Mouse (Mus musculus) cerebellum, adult 11-12 months (tissue): ENCODE measurements at regions not wholly inside any gene's neighbourhood (a gene's known extent, or its start where the extent isn't known, plus 50 kb on each side); places are given as distances from the start of the nearest gene placed in this dataset.

Experiments
- DNase-seq: peaks from one replicate; pipeline ENCODE4 v3.0.0; 2022

DNA sequence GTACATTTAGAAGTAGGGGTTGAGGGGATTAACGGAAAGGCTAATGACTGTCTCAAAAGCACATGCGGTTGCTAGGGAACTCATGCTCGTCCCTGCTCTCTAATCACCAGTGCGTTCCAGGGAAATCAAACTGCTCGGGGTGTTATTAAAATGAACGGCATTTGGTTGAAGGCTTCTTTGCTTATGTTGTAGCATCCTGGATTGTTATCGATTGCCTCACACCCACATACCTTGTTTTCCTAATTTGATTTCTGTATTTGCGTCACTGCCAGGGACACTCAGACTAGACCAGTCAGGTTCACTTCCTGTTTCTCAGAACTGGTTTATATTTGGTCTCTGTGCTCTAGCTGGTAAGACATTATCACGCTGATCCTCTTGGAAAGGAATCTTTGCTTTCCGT is 177.0 kb upstream of the Mkln1 start:
- DNase-seq = no peak

DNA sequence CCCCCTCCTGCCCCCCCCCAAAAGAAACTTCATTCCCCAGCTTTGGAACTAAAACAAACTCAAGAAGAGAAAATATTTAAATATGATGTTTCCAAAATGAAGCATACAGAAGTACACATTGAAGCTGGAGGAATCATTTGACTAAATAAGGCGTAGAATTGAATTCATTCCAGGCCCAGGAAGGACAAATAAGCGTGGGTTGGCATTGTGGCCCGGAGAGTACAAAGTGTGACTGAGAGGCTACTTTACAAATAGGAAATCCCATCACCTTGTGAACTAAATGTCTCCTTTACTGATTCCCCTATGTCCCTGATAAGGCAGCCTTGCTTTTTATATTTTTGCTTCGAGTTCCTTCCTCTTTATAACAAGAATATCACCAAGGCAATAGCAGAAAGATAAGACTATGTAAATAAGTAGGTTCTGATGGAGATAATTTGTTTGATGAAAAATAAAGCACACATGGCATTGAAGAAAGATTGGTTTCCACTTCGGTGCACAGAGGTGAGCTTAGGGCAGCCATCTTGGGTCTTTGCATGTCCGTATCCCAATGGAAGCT is 176.4 kb upstream of the Mkln1 start:
- DNase-seq = no peak

DNA sequence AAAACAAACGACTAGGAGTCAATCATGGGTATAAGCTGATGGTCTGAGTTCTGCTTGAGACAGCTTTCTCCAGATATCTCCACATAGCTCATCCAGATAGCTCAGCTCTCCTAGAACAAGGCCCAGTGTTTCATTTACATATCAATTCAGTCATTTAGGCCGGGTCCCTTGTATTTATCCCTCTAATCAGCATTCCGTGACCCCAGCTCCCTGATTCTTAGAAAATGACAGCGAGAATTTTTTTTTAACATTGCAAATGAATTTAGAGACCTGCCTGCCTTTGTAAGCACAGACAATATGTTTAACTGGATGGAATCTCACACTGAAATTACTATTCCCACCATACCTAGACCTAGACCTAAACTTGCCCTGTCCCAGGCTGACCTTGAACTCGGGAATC is 171.1 kb upstream of the Mkln1 start:
- DNase-seq = no peak

DNA sequence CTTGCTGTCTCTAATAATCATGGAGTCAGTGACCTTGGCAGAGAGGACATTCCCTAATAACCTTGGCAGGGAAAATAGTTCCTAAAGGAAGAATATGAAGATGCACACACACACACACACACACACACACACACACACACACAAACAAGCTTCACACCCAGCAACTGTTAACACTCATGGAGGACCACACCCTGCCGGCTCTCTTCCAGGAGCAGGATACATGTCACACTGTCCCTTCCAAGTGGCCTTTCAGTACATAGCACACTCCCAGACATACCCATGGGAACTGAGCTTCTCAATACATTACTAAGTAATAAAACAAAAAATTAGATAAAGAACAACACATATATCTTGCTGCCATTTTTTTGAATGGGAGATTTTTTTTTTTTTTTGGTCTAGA is 170.5 kb upstream of the Mkln1 start:
- DNase-seq = no peak

DNA sequence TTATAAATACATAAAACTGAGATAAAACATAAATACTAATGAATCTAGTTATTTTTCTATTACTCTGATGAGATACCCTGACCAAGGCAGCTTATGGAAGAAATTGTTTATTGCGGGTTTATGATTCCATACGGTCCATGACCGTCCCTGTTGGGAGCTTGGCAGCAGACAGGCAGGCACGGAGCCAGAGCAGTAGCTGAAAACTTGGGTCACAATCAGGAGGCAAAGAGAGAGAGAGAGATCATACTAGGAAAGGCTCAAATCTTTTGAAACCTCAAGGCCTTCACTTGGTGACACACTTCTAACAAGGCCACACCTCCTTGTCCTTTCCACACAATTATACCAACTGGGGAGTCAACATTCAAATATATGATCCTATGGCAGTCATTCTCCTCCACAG is 166.7 kb upstream of the Mkln1 start:
- no peak for DNase-seq

DNA sequence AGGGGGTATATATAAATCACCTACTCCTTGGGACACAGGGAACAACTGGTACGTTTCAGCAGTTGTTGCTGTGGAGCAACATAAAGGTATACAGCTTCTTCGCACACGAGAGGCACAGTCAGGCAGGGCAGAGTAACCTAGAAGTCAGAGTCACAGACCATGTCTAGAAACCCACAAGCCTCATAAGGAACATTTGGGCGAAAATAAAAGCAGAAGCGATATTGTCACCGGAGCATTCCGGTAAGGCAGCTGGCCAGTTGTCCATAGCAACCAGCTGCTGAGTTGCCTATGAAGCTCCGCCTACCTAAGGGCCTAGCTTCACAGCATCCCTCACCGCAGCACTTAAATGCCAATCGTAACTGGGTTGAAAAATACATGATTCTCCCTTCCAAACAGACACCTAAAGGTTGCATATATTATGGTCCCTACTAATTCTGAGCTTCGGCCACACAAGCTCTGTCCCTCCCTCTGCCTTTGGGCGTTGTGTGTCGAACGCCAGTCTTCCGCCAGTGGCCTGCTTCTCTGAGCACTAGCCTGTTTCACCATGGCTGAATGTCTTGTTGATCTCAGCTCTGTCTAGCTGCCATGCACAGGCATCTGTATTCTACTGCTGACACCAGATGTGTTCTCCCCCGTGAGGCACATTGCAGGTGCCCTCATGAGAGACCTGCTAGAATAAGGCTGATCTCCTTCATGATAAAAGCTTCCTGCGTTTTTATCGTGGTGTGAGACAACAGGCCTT is 165.1 kb upstream of the Mkln1 start:
- DNase-seq = no peak

DNA sequence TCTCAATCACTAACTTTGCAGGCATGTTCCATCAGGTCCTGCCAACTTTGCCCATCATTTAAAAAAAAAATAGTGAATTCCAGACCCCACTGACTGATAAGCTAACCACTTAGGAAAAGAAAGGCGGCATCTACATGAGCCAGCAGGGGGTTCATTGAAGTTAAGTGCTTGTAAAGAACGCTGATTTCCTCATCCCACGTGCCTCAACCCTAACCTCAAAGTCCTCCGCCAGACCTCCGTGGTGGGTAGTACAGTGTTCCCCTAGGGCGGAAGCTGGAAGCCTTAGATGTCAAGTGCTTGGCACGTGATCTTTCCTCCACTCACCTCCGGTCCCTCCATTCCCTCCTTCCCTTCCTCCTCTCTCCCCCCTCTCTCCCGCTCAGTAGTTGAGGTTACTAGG is 158.5 kb upstream of the Mkln1 start:
- DNase-seq = no peak

DNA sequence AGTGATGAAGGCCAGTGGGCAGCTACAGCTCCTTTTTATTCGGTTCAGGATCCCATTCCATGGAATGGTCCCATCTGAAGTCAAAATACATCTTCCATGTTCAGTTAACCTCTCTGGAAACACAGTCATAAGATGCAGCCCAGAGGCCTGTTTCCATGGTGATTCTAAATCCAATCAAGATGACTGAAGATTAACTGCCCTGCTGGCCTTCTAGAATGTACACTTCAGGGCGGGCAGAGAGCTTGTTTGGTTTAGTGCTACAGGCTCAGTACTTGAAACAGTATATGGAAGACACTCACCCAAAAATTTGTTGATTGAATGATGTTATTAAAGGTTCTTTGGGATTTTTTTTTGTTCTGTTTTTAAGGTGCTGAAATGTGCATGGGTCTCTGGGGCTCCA is 148.0 kb upstream of the Mkln1 start:
- no peak for DNase-seq

DNA sequence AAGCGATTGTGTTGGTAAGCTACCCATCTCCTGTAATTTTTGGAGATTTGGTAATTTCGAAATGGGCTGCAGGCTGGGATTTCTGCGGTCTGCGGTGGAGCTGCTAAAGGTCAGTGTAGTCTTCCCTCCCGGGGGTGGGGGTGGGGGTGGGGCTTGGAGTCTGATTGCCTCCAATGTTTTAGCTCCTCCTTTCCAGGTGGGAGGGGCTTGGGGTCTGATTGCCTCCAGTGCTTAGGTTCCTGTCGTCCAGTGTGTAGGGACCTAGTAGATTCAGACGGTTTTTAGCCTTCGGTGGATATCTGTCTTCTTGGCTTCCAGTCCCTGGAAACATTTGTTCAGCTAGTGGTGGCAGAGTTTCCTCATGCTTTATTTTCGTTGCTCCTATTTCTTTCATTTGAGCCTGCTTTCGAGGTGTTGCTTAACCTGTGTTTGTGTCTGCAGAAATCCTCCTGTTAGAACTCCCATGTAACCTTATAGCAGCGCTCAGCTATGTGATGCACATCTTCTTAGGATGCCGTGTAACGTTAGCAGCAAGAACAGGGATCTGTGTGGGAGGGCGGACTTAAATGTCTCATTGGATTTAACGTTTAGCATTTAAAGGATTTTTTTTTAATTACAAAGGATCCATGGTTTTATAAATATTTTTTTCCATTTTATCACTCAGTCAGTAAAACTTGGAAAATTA is 145.1 kb upstream of the Mkln1 start:
- DNase-seq = no peak

DNA sequence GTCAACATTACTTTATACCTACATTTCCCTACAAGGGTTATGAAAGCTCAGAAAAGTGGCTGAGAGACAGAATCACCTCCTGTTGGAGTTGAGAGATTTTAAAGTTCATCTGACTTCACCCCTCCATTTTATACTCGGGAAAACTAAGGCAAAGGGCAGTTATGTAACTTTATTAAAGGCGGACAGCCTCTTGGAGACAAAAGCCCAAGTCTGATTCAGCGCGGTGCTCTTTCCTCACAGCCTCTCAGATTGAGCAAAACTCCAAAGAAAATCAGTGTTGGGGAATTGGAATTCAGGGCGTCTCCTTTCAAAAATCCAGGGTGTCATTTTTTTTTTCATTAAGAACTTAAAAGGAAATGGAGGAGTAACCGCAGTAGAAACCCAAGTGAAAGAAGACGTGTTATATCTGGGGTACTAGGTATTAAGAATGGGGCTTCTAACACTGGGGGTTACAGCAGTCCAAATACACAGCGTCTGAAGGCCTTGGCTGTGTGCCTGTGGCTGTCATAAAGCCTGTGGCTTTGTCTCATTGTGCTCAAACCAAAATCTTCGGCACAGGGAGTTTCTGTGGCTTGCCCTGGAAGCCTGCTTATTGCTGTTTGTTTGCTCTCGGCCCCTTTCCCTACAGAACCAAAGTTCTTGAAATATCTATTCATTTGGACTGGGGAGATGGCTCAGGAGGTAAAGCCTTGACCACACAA is 137.7 kb upstream of the Mkln1 start:
- no peak for DNase-seq

DNA sequence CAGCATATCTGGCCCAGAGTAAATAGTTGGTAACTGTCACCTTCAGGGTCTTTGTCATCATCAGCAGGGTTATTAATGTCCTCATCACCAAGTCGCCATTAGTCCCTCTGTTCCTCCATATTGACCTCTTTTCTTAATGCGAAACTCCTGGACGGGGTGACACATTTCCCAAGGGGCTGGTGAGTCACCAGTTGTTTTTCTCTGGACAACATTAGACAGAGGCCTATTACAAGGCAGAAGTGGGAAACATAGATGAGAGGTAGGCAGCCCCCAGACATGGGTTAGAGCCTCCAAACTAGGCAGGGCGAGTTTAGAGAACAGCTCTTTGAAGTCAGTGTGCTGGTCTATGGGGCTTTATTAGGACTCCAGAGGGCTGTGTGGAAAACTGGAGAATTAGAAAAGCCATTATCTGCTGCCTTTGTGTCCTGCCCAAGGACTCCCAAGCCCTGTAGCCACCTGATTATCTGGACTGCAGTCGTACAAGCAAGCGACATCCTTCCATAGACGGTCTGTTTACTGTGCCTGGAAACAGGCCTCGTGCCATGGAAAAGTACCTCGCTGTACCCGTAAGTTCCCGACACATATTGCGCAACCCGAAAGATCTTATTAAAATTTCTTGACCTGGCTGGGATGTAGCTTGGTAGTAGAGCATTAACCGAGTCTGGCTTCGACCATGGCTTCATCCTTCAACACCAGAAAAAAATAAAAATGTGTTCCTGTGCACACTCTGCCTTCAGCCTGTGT is 136.6 kb upstream of the Mkln1 start:
- no peak for DNase-seq

DNA sequence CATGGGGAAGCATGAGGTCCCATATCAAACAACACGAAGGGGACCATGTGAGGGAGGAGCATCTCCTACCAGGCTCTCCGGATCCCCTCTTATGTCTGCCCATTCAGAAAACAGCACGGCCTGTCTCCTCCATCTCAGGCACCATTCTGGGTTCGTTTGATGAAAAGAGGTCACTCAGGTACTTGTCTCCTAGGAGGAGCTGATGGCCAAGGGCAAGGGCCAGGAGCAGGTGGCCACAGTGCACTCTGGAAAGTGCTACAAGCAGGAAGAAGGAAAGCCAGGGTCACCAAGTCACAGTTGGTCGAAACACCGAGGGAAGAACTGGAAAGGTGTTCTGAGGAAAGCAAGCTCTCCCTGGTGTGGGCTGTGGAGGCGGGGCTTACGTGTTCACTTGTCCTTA is 135.9 kb upstream of the Mkln1 start:
- no peak for DNase-seq

DNA sequence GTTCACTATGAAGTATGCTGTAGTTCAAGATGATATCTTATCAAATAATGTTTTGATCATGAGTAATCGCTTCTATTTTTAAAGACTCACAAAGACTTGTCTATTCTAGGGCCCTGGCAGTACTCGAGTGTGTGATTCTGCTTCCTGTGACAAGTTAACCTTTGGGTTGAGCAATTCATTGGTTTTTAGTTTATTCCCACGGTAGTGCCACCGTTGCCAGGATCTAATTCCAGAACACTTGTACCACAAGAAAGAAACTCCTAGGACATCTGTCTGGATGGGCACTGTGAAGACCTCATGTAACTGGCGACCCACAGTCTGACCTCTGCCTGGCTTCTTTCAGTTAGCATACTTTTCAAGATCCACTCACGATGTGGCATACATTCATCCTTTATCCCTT is 134.7 kb upstream of the Mkln1 start:
- no peak for DNase-seq

DNA sequence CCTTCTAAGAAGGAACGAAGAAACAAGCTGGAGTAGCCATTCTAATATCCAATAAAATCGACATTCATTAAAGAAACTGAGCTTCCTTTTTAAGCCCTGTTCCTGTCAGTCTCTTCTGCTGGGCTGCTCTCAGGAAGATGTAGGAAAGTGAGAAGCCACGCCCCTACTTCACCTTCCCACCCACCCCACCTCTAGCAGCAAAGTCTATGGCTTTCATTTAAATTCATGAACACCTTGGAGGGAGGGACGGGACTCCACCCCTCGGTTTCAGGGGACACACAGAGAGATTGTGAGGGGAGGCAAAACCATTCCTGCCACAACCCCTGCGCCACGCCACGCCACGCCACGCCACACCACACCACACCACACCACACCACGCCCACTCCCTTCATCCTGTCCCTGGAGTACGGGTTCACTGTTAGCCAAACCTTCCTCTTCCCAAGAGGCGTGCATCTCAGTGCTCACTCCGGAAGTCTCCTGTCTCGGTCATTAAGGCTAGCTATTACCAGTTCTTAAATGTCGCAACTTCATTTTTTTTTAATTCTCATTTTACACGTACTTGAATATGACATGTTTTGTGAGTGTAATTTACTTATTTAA is 132.0 kb upstream of the Mkln1 start:
- no peak for DNase-seq

DNA sequence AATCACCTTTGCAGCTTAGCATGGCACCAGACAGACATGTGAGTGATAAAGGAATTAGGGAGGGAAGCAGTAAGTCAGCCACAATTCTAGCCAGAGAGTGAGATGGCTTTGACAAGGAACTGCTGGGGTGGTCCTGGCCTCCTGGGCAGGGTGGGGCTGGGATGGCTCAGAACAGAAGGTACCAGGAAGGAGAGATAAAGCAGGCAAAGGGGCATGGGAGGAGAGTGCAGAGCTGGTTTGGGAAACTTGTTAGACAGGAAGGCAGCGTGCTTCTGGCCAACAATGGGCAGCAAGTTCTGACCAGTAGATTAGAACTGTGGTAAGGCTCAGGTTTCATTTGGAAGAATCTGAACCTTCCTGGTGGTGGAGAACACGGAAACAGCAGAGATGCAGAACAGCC is 130.5 kb upstream of the Mkln1 start:
- no peak for DNase-seq

DNA sequence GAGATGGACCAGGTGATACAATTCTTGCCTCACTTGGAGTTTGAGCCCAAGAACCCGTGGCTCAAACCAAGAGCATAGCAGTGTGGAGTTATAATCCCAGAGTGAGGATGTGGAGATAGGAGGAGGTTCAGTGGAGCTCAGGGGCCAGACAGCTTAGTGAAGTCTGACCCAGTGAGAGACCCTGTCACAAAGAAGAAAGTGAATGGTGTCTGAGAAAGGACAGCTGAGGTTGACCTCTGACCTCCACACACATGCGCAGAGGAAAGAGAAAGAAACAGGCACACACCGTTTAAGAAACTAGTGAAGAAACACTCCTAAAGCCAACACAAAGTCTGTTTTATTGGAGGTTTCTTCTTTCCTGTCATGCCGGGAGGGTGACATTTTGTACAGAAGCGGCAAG is 124.7 kb upstream of the Mkln1 start:
- DNase-seq = no peak

DNA sequence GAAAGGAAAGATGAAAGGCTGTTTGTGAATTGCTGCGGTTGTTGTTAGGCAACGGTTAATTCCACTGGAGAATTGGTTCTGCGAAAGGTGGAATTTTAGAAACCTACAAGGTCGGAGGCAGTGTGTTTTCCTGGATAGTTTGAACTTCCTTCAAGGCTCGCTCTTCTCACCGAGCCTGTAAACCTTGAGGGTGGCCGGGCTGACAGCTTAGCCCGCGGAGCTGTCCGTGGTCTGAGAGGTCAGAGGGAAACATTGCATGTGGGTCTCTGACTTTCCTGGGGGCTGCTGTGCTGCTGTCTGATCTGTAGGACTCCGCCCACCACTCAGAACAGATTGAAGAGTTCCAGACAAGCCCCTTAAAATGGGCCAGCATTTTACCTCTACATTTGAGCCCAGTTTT is 124.3 kb upstream of the Mkln1 start:
- DNase-seq = no peak

DNA sequence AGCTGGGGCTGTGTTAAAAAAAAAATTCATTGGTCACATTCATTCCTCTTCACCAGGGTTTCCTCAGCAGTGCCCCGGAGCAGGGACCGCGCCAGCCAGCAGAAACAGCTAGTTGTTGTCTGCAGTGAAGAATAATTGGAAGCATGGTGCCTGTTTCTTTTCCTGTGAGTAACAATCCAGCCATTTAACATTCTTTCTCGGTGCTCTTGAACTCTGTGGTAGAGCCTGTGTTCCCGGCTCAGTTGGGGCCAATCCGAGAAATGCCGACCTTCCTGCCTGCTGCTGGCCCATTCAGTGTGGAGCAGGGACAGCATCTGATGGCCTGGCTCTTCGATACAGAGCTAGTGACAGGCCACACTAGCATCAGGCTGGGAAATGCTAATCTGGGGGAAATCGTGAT is 120.7 kb upstream of the Mkln1 start:
- DNase-seq = no peak

DNA sequence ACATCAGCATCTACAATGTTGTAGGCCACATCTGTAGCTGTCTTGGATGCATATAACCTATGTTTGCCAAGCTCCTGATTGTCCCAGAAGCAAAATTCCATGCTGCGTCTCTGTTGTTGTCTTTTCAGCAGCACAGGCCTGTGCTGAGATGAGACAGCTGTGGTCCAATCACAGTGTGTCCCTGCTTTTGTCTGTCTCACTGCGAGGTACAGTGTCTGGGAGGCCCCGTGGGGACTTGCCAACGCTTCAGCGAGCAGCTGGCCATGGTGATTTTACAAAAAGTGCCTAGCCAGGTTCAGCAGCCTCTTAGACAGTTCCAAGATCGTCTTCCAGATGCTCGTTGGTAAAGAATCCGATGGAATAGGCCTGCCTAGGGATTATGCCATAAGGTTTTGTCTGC is 114.6 kb upstream of the Mkln1 start:
- DNase-seq = no peak

DNA sequence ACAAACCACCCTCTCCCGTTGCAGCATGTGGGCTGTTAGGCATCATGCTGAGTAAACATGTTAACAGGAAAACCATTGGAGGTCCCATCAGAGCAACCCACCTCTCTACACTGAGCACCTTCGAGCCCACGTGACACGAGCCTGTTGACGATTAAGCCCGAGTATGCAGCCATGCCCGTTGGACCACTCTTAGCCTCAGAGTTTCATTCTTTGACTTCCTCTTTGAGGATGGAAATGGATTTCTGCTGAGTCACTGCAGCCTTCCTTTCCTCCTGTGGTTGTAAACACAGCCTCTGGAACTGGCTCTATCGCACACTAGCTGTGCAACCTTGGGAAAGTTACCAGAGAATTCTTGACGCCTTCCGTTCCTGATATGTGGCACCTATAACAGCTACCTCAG is 114.1 kb upstream of the Mkln1 start:
- no peak for DNase-seq

DNA sequence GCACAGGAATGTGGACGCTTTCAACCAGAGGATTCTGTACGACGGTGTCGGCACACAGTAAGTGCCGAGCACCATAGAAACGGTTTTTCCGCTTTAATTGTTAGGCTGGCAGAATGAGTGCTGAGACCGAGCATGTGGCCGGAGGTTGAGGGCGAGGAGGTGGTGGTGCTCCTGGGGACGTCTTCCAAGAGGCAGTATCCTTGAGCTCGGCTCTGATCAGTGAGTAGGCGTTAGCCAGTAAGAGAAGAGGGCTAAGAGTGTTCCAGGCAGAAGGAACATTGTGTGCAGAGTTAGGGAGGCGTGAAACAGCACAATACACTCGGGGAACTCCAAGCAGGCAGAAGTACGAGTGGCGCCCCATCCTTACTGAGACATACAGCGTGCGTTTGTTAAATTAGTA is 113.5 kb upstream of the Mkln1 start:
- DNase-seq = peak; percentile 53

DNA sequence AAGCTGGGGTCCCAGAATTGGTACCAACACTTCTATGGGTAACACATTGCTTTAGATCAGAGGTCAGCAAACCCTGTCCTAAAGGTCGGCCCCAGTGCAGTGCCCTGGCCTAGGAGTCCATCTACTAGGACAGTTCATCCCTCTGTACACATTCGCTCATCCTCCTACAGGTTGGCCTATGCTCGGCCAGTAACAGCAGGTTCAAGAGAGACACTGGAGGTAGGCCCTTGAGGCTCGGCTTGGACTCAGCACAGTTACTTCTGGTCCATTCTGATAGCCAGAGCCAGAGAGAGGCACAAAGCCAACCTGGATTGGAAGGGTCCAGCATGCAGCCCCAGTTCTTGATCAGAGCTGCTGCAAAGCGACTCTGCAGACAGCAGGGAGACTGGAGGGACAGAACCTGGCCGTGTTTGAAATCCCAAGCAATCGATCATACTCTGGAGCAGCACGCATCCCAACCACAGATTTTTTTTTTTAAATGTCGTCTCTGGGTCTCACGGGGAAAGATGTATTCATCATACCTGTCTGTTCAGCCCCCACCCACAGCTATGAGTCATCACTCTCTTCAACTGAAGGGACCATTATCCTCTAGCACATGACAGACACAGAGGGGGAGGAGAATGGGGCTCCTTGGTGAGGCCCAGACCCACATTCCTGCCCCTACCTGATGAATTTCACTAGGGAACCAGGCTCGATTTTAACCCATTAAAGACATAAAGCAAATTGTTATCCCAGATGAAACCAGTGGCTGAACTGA is 112.4 kb upstream of the Mkln1 start:
- DNase-seq = peak; percentile 18
